Mouse (Mus musculus): Measurements from ENCODE around the gene Krtap5-4. TPM values are rescaled to one million over a fixed set of nuclear protein-coding genes. Genes with fewer than 3 reads are reported as not detected.

The Krtap5-4 gene
- polyA plus RNA-seq, 1 experiment = not detected

Other genes starting within 250 kb of the Krtap5-4 start
- gene Mob2, start 242.5 kb upstream of the Krtap5-4 start, polyA plus RNA-seq (2012; rRNA removed) = 50.5 and 54.7 TPM in 2 replicates
- 10.9 and 13.2 TPM in 2 replicates for gene Dusp8, start 207.7 kb upstream of the Krtap5-4 start, polyA plus RNA-seq (2012; rRNA removed)
- not detected in 2 replicates for gene Gm45618, start 182.8 kb upstream of the Krtap5-4 start, polyA plus RNA-seq (2012; rRNA removed)
- gene Gm39115, start 167.5 kb upstream of the Krtap5-4 start, polyA plus RNA-seq (2012; rRNA removed) = not detected in 2 replicates
- not detected in 2 replicates for gene Gm45337, start 158.9 kb upstream of the Krtap5-4 start, polyA plus RNA-seq (2012; rRNA removed)
- not detected in 2 replicates for gene Gm29735, start 146.4 kb upstream of the Krtap5-4 start, polyA plus RNA-seq (2012; rRNA removed)
- gene Gm4553, start 137.8 kb upstream of the Krtap5-4 start, polyA plus RNA-seq (2012; rRNA removed) = not detected in 2 replicates
- not detected in 2 replicates for gene Krtap5-2, start 127.5 kb upstream of the Krtap5-4 start, polyA plus RNA-seq (2012; rRNA removed)
- not detected in 2 replicates for gene Gm10153, start 113.2 kb upstream of the Krtap5-4 start, polyA plus RNA-seq (2012; rRNA removed)
- not detected in 2 replicates for gene Krtap5-3, start 102.2 kb upstream of the Krtap5-4 start, polyA plus RNA-seq (2012; rRNA removed)
- gene Gm7579, start 91.7 kb upstream of the Krtap5-4 start, polyA plus RNA-seq (2012; rRNA removed) = not detected in 2 replicates
- not detected in 2 replicates for gene Krtap5-5, start 73.6 kb upstream of the Krtap5-4 start, polyA plus RNA-seq (2012; rRNA removed)
- not detected in 2 replicates for gene Gm40460, start 62.5 kb upstream of the Krtap5-4 start, polyA plus RNA-seq (2012; rRNA removed)
- not detected in 2 replicates for gene Gm2431, start 45.2 kb upstream of the Krtap5-4 start, polyA plus RNA-seq (2012; rRNA removed)
- gene Gm4559, start 29.2 kb upstream of the Krtap5-4 start, polyA plus RNA-seq (2012; rRNA removed) = not detected in 2 replicates
- not detected in 2 replicates for gene Krtap5-1, start 6.4 kb upstream of the Krtap5-4 start, polyA plus RNA-seq (2012; rRNA removed)
- gene Ifitm10, start 70.2 kb downstream of the Krtap5-4 start, polyA plus RNA-seq (2012; rRNA removed) = 4.5 and 5.4 TPM in 2 replicates
- 0.74 and 1.0 TPM in 2 replicates for gene Gm49369, start 79.1 kb downstream of the Krtap5-4 start, polyA plus RNA-seq (2012; rRNA removed)
- gene Ctsd, start 84.5 kb downstream of the Krtap5-4 start, polyA plus RNA-seq (2012; rRNA removed) = 1,099 and 1,739 TPM in 2 replicates
- 0.50 and 0.75 TPM in 2 replicates for gene Syt8, start 131.3 kb downstream of the Krtap5-4 start, polyA plus RNA-seq (2012; rRNA removed)
- gene Tnni2, start 138.3 kb downstream of the Krtap5-4 start, polyA plus RNA-seq (2012; rRNA removed) = 2.0 and 7.1 TPM in 2 replicates
- gene Lsp1, start 157.3 kb downstream of the Krtap5-4 start, polyA plus RNA-seq (2012; rRNA removed) = 61.7 and 77.5 TPM in 2 replicates
- 0.65 and 2.2 TPM in 2 replicates for gene Tnnt3, start 195.3 kb downstream of the Krtap5-4 start, polyA plus RNA-seq (2012; rRNA removed)
- gene Mrpl23, start 229.1 kb downstream of the Krtap5-4 start, polyA plus RNA-seq (2012; rRNA removed) = 14.0 and 14.4 TPM in 2 replicates

All from gonadal fat pad, adult 2 months (tissue).